Mouse (Mus musculus) heart, embryonic 16.5 days (tissue): ENCODE measurements around the gene Il25. TPM values are rescaled to one million over a fixed set of nuclear protein-coding genes. Genes with fewer than 3 reads are reported as not detected.

ENCODE experiments used
- ATAC-seq: fragments of 200-750 bp; cut with Nextera tagmentation; replicated peaks from 2 replicates; pipeline ENCODE4 v1.8.0; 2017; ENCODE audit warnings: moderate number of reproducible peaks; ENCODE audit not compliant: insufficient read depth, low FRiP score; ENCODE audit errors: extremely low read depth
- H3K27ac ChIP-seq: fragments of 300-500 bp; sonication (generic); 2 replicates; pipeline ENCODE4 v1.5.1; 2014; ENCODE audit warnings: mild to moderate bottlenecking, low read length, control low read depth, moderate library complexity
- H3K27me3 ChIP-seq: fragments of 300-500 bp; sonication (generic); 2 replicates; pipeline ENCODE4 v1.6.1; 2014; ENCODE audit warnings: low read length, mixed read lengths; ENCODE audit not compliant: control insufficient read depth, insufficient read depth
- H3K36me3 ChIP-seq: fragments of 300-500 bp; sonication (generic); 2 replicates; pipeline ENCODE4 v1.6.1; 2014; ENCODE audit not compliant: control insufficient read depth, insufficient read depth
- H3K4me1 ChIP-seq: fragments of 300-500 bp; sonication (generic); 2 replicates; pipeline ENCODE4 v1.6.1; 2014; ENCODE audit warnings: low read length, mixed read lengths; ENCODE audit not compliant: control insufficient read depth, insufficient read depth
- H3K4me2 ChIP-seq: fragments of 300-500 bp; sonication (generic); 2 replicates; pipeline ENCODE4 v1.6.1; 2014; ENCODE audit warnings: low read depth, mild to moderate bottlenecking, control low read depth, low read length
- H3K4me3 ChIP-seq: fragments of 300-500 bp; sonication (generic); 2 replicates; pipeline ENCODE4 v1.5.1; 2014; ENCODE audit warnings: mild to moderate bottlenecking, control low read depth, low read length
- H3K9ac ChIP-seq: fragments of 300-500 bp; sonication (generic); 2 replicates; pipeline ENCODE4 v1.6.1; 2014; ENCODE audit warnings: low read length, control low read depth
- H3K9me3 ChIP-seq: fragments of 300-500 bp; sonication (generic); replicated peaks from 2 replicates; pipeline ENCODE4 v1.6.1; 2016; ENCODE audit warnings: low read length; ENCODE audit not compliant: control insufficient read depth
- WGBS: fragments of 180-500 bp; shearing (Covaris S2); extraction: QIAGEN DNeasy Blood & Tissue Kit; methylation state at CpG from one replicate; pipeline ENCODE4 v1.1.7; 2014; 5-methylcytosine and 5-hydroxymethylcytosine counted together
- polyA plus RNA-seq: library from polyadenylated mRNA; unstranded; fragments of >200 nt; fragmentation: Nextera tagmentation; extraction: Ambion mirVana; gene quantifications from 2 replicates; pipeline ENCODE4 v1.2.1, GENCODE M21; 2015

Il25 gene
- polyA plus RNA-seq, 1 experiment from 2014 or later: not detected

DNA sequence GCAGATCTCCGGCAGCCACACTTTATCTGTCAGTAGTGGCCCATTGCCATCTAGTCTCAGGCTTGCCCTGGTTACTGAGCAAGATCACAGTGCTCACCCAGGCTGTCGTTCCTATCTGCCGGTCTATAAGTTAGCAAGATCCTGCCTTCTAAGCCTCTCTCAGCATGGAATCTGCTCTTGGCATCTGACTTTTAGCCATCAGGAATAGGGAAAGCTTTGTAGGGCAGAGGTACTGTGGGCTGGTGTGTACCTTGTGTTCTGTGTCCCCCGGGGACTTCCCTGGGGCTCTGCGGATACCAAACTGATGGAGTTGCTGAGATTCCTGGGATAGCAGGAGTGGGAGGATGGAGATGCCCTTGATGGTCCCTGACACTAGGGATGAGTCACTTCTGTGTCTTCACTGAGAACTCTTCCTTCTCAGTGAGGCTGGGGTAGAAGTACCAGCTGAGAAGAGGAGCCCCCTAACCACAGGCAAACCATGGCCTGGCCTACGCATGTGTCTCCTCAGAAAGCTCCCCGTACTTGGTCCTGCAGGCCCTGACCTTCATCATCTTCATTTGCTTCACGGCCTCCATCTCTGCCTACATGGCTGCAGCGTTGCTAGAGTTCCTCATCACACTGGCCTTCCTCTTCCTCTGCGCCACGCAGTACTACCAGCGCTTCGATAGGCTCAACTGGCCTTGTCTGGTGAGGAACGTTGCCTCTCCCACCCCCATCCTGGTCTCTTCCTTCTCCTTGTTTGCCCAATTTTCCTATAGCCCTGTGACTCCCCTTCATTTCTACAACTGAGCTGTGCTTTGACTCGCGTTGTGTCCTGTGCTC is 5.1 kb downstream of the Il25 start:
- H3K4me2 ChIP-seq: no peak overlapping the region
- H3K4me1 ChIP-seq: peaks cover 3% of the 10 kb centered on the region; the same call in 1 of the 2 replicates
- H3K36me3 ChIP-seq: peaks cover 4% of the 10 kb centered on the region; the same call in 1 of the 2 replicates
- H3K9me3 ChIP-seq: no peaks in the 10 kb centered on the region
- H3K9ac ChIP-seq: no peak overlapping the region
- H3K4me3 ChIP-seq: no peak overlapping the region
- no peaks in the 10 kb centered on the region for H3K27me3 ChIP-seq
- WGBS: 68% methylated on average over 16 of the region's 16 CpGs
- 0 out of 2 replicates have a peak overlapping the region, but pooled peaks have one; percentile 16 for H3K27ac ChIP-seq
- ATAC-seq: 0 out of 2 replicates have a peak, but pooled peaks have one; percentile 5

DNA sequence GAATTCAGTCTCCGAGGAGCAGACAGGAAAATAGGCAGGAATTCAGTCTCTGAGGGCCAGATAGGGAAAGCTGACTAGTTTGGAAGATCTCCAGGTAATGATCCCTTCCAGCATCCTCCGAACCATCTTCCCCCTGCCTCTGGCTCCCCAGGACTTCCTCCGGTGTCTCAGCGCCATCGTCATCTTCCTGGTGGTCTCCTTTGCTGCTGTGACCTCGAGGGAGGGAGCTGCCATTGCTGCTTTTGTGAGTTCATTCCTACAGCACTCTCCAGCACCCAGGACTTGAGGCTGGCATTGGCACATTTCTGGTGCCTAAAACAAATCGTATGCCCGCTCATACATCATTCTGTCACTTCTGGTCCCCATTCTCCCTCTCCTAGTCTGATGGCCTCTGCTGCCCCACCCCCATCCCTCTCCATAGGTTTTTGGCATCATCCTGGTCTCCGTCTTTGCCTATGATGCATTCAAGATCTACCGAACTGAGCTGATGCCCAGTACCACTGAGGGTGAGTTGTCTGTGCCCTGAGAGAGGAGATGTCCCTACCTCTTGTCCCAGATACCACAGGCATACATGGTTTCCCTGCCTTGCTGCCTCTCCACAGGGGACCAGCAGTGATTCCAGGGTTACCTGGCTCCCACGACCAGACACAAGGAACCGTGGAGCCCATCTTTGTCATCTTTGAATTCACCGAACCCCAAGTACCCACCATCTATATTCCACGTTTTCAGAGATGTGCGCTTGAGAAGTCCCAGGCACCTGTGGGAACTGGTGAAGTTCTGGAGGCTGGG is 6.1 kb downstream of the Il25 start:
- Histone ChIP-seq H3K9me3 (no peaks in the 10 kb centered on the region), H3K27me3 (no peaks in the 10 kb centered on the region), H3K4me1 (no peaks in the 10 kb centered on the region; the same call in 1 of the 2 replicates), H3K4me3 (no peak overlapping the region), H3K27ac (no peak overlapping the region), H3K4me2 (no peak overlapping the region), H3K36me3 (peaks cover 10% of the 10 kb centered on the region), H3K9ac (no peak overlapping the region)
- no peak for ATAC-seq
- 55% methylated on average over 15 of the region's 15 CpGs for WGBS

DNA sequence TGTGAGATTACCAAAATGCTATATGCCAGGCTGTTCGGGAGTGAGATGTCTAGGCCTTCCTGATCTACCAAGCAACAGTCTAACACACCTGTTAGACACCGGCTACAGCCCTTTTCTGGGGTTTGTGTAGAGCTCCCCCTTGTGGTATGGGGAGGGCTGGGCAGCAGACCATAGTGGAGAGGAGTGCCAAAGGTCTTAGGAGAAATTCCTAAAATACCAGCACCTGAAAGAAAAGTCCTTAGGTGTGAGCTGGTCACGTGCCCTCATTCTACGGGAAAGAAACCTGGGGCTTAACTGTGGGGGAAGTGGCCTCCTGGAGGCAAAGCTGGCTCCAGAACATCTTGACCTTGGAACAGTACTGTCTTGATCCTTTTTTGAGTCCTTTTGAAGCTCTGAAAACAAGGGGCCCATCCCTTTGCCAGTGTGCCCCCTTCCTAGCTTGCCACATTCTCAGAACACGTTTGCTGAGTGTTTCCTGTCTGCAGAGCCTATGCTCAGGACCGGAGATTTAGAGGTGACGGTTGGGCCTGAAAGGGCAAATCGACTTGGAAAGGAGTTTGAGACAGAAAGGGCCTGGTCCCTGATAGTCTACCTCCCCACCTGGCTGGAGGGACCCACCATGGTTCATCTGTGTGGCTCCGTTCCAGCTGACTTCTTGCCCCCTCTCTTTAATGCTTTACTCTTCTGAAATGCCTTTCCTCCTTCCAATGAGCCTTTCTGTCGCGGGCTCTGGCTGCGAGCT is 7.1 kb downstream of the Il25 start:
- Histone ChIP-seq H3K4me3 (no peak overlapping the region), H3K9ac (no peak overlapping the region), H3K4me2 (no peak overlapping the region), H3K27ac (peak overlapping the region; percentile 69), H3K36me3 (peaks cover 14% of the 10 kb centered on the region), H3K4me1 (no peaks in the 10 kb centered on the region; the same call in 1 of the 2 replicates), H3K9me3 (no peaks in the 10 kb centered on the region), H3K27me3 (no peaks in the 10 kb centered on the region)
- peak; percentile 24; the same call in 1 of the 2 replicates for ATAC-seq
- 36% methylated on average over 12 of the region's 12 CpGs for WGBS

DNA sequence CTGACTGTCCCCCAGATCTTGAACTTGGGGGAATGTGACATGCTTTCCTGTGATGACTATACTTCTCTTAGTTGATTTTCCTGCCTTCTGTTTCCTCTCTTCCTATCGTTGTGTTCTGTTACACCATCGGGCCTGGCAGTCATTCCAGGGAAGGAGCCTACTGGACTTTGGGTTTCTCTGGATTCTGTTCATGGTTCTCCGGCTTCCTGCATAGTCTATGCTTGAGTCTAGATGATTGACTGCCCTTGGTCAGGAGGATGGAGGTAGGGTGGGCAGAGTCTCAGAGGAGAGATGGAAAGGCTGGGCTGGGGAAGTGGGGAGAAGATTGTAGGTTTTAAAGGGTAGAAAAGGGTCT is 7.7 kb downstream of the Il25 start:
- no peak overlapping the region for H3K4me3 ChIP-seq
- H3K36me3 ChIP-seq: peaks cover 15% of the 10 kb centered on the region
- no peak overlapping the region for H3K9ac ChIP-seq
- 47% methylated on average over 3 of the region's 3 CpGs for WGBS
- H3K27ac ChIP-seq: peak overlapping the region; percentile 69
- H3K27me3 ChIP-seq: no peaks in the 10 kb centered on the region
- H3K9me3 ChIP-seq: no peaks in the 10 kb centered on the region
- no peak overlapping the region for H3K4me2 ChIP-seq
- H3K4me1 ChIP-seq: no peaks in the 10 kb centered on the region; the same call in 1 of the 2 replicates
- ATAC-seq: no peak

DNA sequence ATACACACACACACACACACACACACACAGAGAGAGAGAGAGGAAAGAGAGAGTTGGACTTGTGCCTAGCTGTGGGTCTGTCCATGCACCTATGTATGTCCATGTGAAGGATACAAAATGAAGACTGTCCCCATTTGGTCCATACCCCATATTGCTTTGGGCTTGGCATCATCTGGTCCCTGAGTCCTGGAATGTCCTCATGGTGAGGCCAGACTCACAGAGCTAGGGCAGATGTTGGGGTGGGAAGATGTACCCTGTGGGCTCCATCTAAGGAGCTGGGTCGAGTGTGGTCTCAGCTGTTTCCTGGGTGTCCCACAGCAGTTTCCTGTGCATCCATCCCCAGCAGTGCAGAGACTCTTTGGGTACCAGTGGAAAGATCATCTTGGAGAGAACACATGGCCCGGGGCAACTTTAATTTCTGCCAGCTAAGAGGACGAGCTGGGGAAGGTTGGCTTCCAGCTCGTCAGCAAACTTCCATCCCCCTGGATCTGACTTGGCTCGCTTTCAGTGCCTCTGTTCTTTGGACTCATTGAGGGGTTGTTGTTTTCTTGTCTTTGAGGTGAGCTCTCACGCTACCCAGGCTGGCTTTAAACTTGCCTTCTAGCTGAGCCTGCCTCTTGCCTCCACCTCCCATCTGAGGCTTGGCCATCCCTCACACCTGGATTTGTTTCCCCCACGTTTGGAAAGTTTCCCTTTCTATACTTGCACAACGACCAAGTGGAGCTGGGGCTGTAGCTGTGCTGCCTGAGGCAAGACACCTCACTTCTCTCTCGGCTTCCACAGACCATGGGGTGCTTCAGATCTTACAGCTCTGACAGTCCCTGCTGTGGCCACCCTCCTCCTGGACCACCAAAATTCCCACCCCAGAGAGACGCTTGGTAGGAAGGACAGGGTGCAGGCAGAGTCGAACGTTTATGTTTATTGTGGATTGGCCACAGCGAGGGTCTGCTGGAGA is 8.8 kb downstream of the Il25 start:
- Histone ChIP-seq H3K4me3 (no peak overlapping the region), H3K36me3 (peaks cover 24% of the 10 kb centered on the region), H3K27me3 (no peaks in the 10 kb centered on the region), H3K4me2 (no peak overlapping the region), H3K4me1 (no peaks in the 10 kb centered on the region; the same call in 1 of the 2 replicates), H3K9me3 (no peaks in the 10 kb centered on the region), H3K27ac (no peak overlapping the region), H3K9ac (no peak overlapping the region)
- 48% methylated on average over 13 of the region's 13 CpGs for WGBS
- no peak for ATAC-seq

DNA sequence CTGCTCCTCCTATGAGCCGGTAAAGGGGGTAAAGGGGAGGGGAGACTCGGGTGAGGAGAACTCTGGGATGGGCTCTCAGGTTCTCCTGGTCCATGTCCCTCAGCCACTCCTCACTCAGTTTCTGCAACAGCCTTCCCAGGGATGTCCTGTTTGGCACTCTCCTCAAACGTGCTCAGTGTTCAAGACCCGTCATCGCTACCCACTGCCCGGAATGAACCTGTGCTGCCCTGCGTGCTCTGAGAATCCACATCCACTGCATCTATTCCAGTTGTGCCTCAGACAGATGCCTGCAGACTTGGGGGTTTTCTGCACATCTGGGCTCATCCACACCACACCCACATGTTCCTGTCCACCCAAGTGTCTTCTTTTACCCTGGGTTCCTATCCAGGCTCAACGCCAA is 10.0 kb downstream of the Il25 start:
- peaks cover 26% of the 10 kb centered on the region for H3K36me3 ChIP-seq
- no peak overlapping the region for H3K9ac ChIP-seq
- no peak overlapping the region for H3K4me2 ChIP-seq
- H3K4me1 ChIP-seq: no peaks in the 10 kb centered on the region
- H3K4me3 ChIP-seq: no peak overlapping the region
- no peak overlapping the region for H3K27ac ChIP-seq
- H3K27me3 ChIP-seq: no peaks in the 10 kb centered on the region
- H3K9me3 ChIP-seq: no peaks in the 10 kb centered on the region
- ATAC-seq: no peak
- WGBS: 74% methylated on average over 8 of the region's 8 CpGs

DNA sequence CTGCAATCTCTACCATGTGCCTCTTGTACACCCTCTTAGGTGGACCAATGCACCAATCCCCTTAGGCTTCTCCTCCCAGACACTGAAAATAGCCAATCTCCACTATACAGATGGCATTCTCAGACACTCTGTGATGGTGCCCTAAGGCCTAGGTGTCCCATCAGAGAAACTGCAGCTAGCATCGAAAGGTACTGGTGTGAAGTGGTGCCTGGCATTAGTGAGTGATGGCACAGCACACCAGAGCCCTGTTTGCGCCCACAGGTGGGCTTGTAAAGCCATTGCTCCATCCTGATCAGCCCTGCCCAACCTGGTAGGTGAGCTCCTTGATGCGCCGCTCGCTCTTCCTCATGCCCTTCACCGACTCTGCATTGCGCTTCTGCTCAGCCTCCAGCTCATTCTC is 11.5 kb downstream of the Il25 start:
- ATAC-seq: no peak
- Histone ChIP-seq H3K27me3 (no peaks in the 10 kb centered on the region), H3K4me2 (no peak overlapping the region), H3K4me3 (no peak overlapping the region), H3K36me3 (peaks cover 34% of the 10 kb centered on the region), H3K9ac (no peak overlapping the region), H3K9me3 (no peaks in the 10 kb centered on the region), H3K4me1 (peaks cover 4% of the 10 kb centered on the region; the same call in 1 of the 2 replicates), H3K27ac (no peak overlapping the region)
- WGBS: 89% methylated on average over 7 of the region's 7 CpGs

DNA sequence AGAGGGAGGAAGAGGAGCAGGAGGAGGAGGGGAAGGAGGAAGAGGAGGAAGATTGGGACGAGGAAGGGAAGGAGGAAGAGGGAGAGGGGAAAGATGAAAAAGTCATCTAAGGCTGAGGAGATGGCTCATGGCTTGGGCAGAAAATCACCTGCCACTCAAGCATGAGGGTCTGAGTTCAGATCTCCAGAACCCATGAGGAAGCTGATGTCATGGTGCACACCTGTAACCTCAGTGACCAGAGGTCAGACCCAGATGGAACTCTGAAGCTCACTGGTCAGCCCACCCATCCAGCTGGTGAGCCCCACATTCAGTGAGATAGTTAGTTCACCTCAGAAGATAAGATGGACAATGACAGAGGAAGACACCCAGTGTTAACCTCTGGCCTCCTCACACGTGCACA is 12.4 kb downstream of the Il25 start:
- no peak for ATAC-seq
- H3K9ac ChIP-seq: no peak overlapping the region
- no peak overlapping the region for H3K4me3 ChIP-seq
- H3K4me1 ChIP-seq: peaks cover 4% of the 10 kb centered on the region; the same call in 1 of the 2 replicates
- no peaks in the 10 kb centered on the region for H3K9me3 ChIP-seq
- H3K4me2 ChIP-seq: no peak overlapping the region
- peaks cover 36% of the 10 kb centered on the region for H3K36me3 ChIP-seq
- H3K27ac ChIP-seq: no peak overlapping the region
- 58% methylated on average over 2 of the region's 2 CpGs for WGBS
- H3K27me3 ChIP-seq: no peaks in the 10 kb centered on the region; the same call in 1 of the 2 replicates
